Mouse (Mus musculus): ENCODE data around the gene Slc35f6. TPM values are rescaled to one million over a fixed set of nuclear protein-coding genes. Genes with fewer than 3 reads are reported as not detected.
A peak's percentile ranks its signal among the peaks of the same experiment; 100 is the strongest.

Slc35f6 gene
- polyA plus RNA-seq, 1 experiment, result 51.2 TPM

DNA sequence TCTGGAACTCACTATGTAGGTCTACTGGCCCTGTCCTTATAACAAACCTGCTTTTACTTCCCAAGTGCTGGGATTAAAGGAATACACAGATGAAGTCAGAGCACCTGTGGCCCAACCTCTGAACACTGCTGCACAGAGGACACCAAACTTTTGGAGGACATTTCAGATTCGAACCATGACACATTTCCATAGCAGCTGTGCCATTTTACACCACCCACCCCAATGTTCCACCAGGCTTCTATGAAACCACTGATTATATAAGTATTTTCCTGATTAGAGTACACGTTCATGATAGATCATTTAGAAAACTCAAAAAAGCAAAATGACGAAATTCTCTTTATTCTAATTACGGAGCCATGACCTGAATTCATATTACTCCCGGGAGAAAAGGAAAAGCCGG is 18.2 kb downstream of the Slc35f6 start:
- no peak for TF ChIP-seq POLR2A (IDR thresholded peaks at IDR 0.05; ENCODE audit: low read depth, low read length)
- TF ChIP-seq CTCF (conservative IDR thresholded peaks at IDR 0.05; ENCODE audit: insufficient read depth, insufficient read length, low read depth, low read length), result no peak
- no peaks in the 10 kb centered on the region; the same call in 1 of the 2 replicates for H3K4me1 ChIP-seq (ENCODE audit: control insufficient read depth, insufficient read depth, low read length)
- 26% methylated on average over 6 of the region's 6 CpGs for WGBS
- peak overlapping the region; percentile 98 for H3K27ac ChIP-seq (ENCODE audit: insufficient read depth, low read depth, low read length)
- H3K36me3 ChIP-seq (ENCODE audit: control insufficient read depth, insufficient read depth, low read length), result no peaks in the 10 kb centered on the region
- no peak for DNase-seq
- H3K4me3 ChIP-seq (ENCODE audit: insufficient read depth, low read depth, low read length), result peak overlapping the region; percentile 63
- no peaks in the 10 kb centered on the region for H3K27me3 ChIP-seq (replicated peaks; ENCODE audit: control insufficient read depth, insufficient read depth, low read length)

DNA sequence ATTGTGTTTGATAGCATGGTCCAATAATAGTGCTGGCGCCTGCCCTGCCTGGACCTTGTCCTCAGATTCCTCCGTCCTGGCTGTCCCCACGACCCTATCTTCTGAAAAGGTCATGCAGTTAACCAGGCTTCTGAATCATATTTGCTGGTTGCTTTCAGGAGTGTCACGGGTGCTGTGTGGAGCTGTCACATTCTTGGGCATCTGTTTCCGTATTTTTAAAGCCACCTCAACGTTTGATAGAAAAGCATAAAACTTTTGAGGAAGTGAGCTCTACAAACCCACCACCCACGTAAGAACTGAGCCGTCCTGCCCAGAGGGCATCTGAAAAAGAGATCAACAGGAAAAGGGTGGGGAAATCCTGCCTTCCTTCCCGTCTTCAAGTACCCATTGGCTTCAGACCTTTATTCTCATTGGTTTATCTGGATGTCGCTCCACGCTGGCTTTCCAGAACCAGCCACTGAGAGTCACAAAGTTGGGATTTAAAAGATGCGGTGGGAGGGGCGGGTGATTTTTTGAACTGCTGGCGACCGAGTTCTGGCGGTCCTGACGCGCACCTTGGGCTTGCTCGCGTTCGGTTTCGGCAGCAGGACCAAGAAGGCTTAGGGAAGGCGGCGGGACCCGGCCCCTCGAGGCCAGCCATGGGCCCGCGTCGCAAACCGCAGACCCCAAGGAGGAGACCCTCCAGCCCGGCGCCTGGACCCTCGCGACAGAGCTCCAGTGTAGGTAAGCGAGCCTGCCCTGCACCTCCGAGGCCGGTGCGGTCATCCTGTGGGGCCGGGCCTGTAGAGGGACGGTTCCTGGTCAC is 18.9 kb downstream of the Slc35f6 start, which contains the start of gene Cenpa:
TSS of gene Cenpa (plus strand) at position 387 of the 805 bp plus-strand sequence.
- Histone ChIP-seq H3K36me3 (ENCODE audit: control insufficient read depth, insufficient read depth, low read length) (no peaks in the 10 kb centered on the region), H3K4me3 (ENCODE audit: insufficient read depth, low read depth, low read length) (peak within 1 kb of the TSS; percentile 63), H3K4me1 (ENCODE audit: control insufficient read depth, insufficient read depth, low read length) (no peaks in the 10 kb centered on the region; the same call in 1 of the 2 replicates), H3K27ac (ENCODE audit: insufficient read depth, low read depth, low read length) (peak within 1 kb of the TSS; percentile 98), H3K27me3 (replicated peaks; ENCODE audit: control insufficient read depth, insufficient read depth, low read length) (no peaks in the 10 kb centered on the region)
- no peak for TF ChIP-seq POLR2A (IDR thresholded peaks at IDR 0.05; ENCODE audit: low read depth, low read length)
- TF ChIP-seq CTCF (conservative IDR thresholded peaks at IDR 0.05; ENCODE audit: insufficient read depth, insufficient read length, low read depth, low read length), result no peak
- WGBS, result under 1% methylated on average over 40 of the region's 40 CpGs
- DNase-seq, result peak; percentile 99

DNA sequence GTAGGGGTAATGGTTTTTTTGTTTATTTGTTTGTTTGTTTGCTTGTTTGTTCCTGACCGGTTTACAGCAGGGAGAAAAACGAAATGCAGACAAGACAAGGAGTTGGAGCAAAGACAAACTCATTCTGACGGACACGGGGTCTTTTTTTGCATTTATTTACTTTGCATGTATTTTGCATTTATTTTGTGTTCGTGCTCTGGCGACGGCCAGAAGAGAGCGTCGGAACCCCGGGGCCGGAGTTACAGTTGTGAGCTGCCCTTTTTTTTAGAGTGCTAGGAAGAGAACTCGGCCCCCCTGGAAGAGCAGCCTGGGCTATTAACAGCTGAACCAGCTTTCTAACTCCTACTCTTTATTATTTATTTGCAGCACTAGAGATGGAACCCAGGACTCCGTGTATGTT is 19.5 kb downstream of the Slc35f6 start:
- Histone ChIP-seq H3K4me1 (ENCODE audit: control insufficient read depth, insufficient read depth, low read length) (no peaks in the 10 kb centered on the region; the same call in 1 of the 2 replicates), H3K36me3 (ENCODE audit: control insufficient read depth, insufficient read depth, low read length) (no peaks in the 10 kb centered on the region), H3K4me3 (ENCODE audit: insufficient read depth, low read depth, low read length) (peak overlapping the region; percentile 63), H3K27me3 (replicated peaks; ENCODE audit: control insufficient read depth, insufficient read depth, low read length) (no peaks in the 10 kb centered on the region), H3K27ac (ENCODE audit: insufficient read depth, low read depth, low read length) (no peak overlapping the region)
- WGBS, result under 1% methylated on average over 13 of the region's 13 CpGs
- TF ChIP-seq CTCF (conservative IDR thresholded peaks at IDR 0.05; ENCODE audit: insufficient read depth, insufficient read length, low read depth, low read length), result no peak
- TF ChIP-seq POLR2A (IDR thresholded peaks at IDR 0.05; ENCODE audit: low read depth, low read length), result no peak
- no peak for DNase-seq

DNA sequence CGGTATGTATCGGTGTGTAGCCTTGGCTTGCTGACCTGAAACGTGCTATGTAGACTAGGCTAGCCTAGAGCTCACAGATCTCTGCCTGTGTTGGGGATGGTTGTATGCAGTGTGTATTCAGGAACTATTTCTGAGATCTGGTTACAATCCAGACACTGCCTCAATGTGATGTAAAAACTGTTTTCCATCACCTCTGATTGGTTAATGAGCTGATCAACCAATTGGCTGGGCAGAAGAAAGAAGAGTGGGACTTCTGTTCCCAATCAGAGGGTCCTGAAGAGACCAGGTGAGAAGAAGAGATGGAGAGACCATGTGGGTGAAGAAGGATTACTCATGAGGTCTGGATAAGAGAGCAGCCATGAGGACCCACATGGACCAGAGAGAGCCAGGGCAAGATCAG is 20.0 kb downstream of the Slc35f6 start:
- no peak overlapping the region for H3K27ac ChIP-seq (ENCODE audit: insufficient read depth, low read depth, low read length)
- no peak for DNase-seq
- 3% methylated on average over 3 of the region's 3 CpGs for WGBS
- H3K4me1 ChIP-seq (ENCODE audit: control insufficient read depth, insufficient read depth, low read length), result no peaks in the 10 kb centered on the region; the same call in 1 of the 2 replicates
- H3K36me3 ChIP-seq (ENCODE audit: control insufficient read depth, insufficient read depth, low read length), result no peaks in the 10 kb centered on the region
- TF ChIP-seq POLR2A (IDR thresholded peaks at IDR 0.05; ENCODE audit: low read depth, low read length) (no peak), CTCF (conservative IDR thresholded peaks at IDR 0.05; ENCODE audit: insufficient read depth, insufficient read length, low read depth, low read length) (no peak)
- H3K27me3 ChIP-seq (replicated peaks; ENCODE audit: control insufficient read depth, insufficient read depth, low read length), result no peaks in the 10 kb centered on the region
- no peak overlapping the region; the same call in 1 of the 2 replicates for H3K4me3 ChIP-seq (ENCODE audit: insufficient read depth, low read depth, low read length)

DNA sequence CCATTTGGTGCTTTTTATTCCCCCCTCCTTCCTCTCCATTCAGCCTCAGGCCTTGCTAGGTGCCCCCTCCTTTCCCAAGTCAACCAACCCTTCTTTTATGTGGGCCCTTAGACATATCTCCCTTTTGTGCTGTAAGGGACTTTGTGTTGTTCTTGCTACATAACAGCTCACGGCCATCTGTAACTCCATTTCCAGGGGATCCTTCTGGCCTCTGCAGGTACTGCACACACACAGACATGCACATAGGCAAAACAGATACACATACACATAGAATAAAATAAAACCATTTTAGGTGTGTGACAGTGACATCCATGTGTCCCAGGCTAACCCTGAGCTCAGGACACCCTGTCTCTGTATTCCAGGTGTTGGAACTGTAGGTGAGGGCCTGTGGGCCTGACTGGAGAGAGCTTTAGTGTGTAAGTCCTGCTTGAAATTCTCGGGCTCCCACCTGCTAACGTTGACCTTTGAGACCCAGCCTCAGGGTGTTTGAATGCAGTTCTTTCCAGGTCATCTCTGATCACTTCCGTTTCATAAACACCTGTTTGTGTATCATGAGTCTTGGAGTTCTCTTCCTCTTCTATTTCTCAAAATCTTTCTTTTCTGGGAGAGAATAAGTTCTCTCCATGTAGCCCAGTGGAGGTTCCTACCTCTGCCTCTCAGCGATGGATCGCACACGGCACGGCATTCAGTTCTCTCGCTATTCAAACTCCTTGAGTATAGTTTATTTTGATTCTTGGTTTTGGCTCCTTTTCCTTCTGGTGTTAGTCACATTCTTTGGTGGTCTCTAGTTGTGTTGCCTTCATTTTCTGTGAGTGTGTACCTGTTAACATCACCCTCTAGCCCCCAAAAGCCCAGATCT is 21.1 kb downstream of the Slc35f6 start:
- H3K27ac ChIP-seq (ENCODE audit: insufficient read depth, low read depth, low read length), result no peak overlapping the region
- H3K36me3 ChIP-seq (ENCODE audit: control insufficient read depth, insufficient read depth, low read length), result no peaks in the 10 kb centered on the region
- no peak for DNase-seq
- 91% methylated on average over 9 of the region's 9 CpGs for WGBS
- H3K27me3 ChIP-seq (replicated peaks; ENCODE audit: control insufficient read depth, insufficient read depth, low read length), result no peaks in the 10 kb centered on the region
- no peak overlapping the region for H3K4me3 ChIP-seq (ENCODE audit: insufficient read depth, low read depth, low read length)
- no peak for TF ChIP-seq CTCF (conservative IDR thresholded peaks at IDR 0.05; ENCODE audit: insufficient read depth, insufficient read length, low read depth, low read length)
- H3K4me1 ChIP-seq (ENCODE audit: control insufficient read depth, insufficient read depth, low read length), result no peaks in the 10 kb centered on the region; the same call in 1 of the 2 replicates

DNA sequence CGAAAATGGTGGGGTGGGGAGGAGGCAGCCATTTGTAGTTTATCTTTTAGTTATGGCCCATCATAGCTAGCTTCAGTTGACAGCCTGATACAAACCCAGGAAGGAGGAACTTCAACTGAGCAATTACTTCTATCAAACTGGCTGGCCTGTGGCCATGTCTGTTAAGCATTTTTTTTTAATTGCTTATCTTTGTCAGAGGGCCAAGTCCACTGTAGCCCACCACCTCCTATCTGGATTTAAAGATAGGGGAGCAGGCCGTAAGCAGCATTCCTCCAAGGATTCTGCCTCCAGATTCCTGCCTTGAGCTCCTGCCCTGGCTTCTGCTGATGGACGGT is 21.7 kb downstream of the Slc35f6 start:
- 91% methylated on average over 3 of the region's 3 CpGs for WGBS

DNA sequence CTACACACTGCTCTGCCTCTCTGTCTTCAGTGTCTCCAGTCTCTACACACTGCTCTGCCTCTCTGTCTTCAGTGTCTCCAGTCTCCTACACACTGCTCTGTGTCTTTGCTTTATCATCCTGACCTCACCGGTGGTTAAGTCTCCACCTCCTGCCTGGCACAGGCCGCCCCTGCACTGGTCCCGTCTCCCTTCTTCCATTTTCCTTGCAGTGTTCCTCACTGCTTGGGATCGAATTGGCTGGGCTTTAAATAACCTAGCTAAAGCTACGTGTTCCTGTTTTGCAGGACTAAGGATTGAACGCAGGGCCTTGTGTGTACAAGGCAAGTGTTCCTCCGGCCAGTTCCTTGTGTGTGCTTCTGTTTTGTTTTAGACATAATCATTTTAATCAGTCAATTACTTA is 22.4 kb downstream of the Slc35f6 start:
- WGBS, result 91% methylated on average over 7 of the region's 7 CpGs
- H3K27ac ChIP-seq (ENCODE audit: insufficient read depth, low read depth, low read length), result no peak overlapping the region
- TF ChIP-seq CTCF (conservative IDR thresholded peaks at IDR 0.05; ENCODE audit: insufficient read depth, insufficient read length, low read depth, low read length), result no peak
- TF ChIP-seq POLR2A (IDR thresholded peaks at IDR 0.05; ENCODE audit: low read depth, low read length), result no peak
- H3K27me3 ChIP-seq (replicated peaks; ENCODE audit: control insufficient read depth, insufficient read depth, low read length), result no peaks in the 10 kb centered on the region
- H3K36me3 ChIP-seq (ENCODE audit: control insufficient read depth, insufficient read depth, low read length), result no peaks in the 10 kb centered on the region
- H3K4me3 ChIP-seq (ENCODE audit: insufficient read depth, low read depth, low read length), result no peak overlapping the region
- no peaks in the 10 kb centered on the region; the same call in 1 of the 2 replicates for H3K4me1 ChIP-seq (ENCODE audit: control insufficient read depth, insufficient read depth, low read length)
- DNase-seq, result no peak

More for the DNA sequence above, 21.7 kb downstream of the Slc35f6 start:
- H3K36me3 ChIP-seq (ENCODE audit: control insufficient read depth, insufficient read depth, low read length), result no peaks in the 10 kb centered on the region
- TF ChIP-seq POLR2A (IDR thresholded peaks at IDR 0.05; ENCODE audit: low read depth, low read length) (no peak), CTCF (conservative IDR thresholded peaks at IDR 0.05; ENCODE audit: insufficient read depth, insufficient read length, low read depth, low read length) (no peak)
- no peaks in the 10 kb centered on the region for H3K27me3 ChIP-seq (replicated peaks; ENCODE audit: control insufficient read depth, insufficient read depth, low read length)
- no peak overlapping the region for H3K4me3 ChIP-seq (ENCODE audit: insufficient read depth, low read depth, low read length)
- no peak overlapping the region for H3K27ac ChIP-seq (ENCODE audit: insufficient read depth, low read depth, low read length)
- no peaks in the 10 kb centered on the region; the same call in 1 of the 2 replicates for H3K4me1 ChIP-seq (ENCODE audit: control insufficient read depth, insufficient read depth, low read length)
- no peak for DNase-seq

Measured in kidney, adult 2 months (tissue).